Mouse (Mus musculus) urinary bladder, adult 18-20 months (tissue): ENCODE results near the gene Tgm2.

Source experiments
- DNase-seq, 2 experiments: peaks; one replicate each; pipeline ENCODE4 v3.0.0; 2022; ENCODE audit warnings: low spot score in 2 of 2, mixed read lengths in 2 of 2

Gene Tgm2

GRCm38 (mm10) chr2:158146223-158146622 is at the start of gene Tgm2:
Tgm2 (minus strand) TSS chr2:158146436.
- peak; percentile 90 to 95 for DNase-seq

- DNase-seq: no peak
Observed at GRCm38 (mm10) chr2:158194945-158195640, 48.9 kb upstream of the Tgm2 start.

- DNase-seq: no peak
Observed at GRCm38 (mm10) chr2:158193611-158194336, 47.5 kb upstream of the Tgm2 start.

GRCm38 (mm10) chr2:158191098-158191497 is 44.9 kb upstream of the Tgm2 start:
- peak in 1 of 2 experiments; percentile 49 for DNase-seq

- DNase-seq: no peak
Observed at GRCm38 (mm10) chr2:158189451-158189850, 43.2 kb upstream of the Tgm2 start.

GRCm38 (mm10) chr2:158186206-158186871 is 40.1 kb upstream of the Tgm2 start:
- no peak for DNase-seq

- no peak for DNase-seq
Observed at GRCm38 (mm10) chr2:158183266-158183665, 37.0 kb upstream of the Tgm2 start.

- no peak for DNase-seq
Observed at GRCm38 (mm10) chr2:158181932-158182331, 35.7 kb upstream of the Tgm2 start.

GRCm38 (mm10) chr2:158180797-158181196 is 34.6 kb upstream of the Tgm2 start:
- DNase-seq: no peak

- no peak for DNase-seq
Observed at GRCm38 (mm10) chr2:158179370-158180111, 33.3 kb upstream of the Tgm2 start.

- peak; percentile 62 to 68 for DNase-seq
Observed at GRCm38 (mm10) chr2:158178696-158179369, 32.6 kb upstream of the Tgm2 start.

GRCm38 (mm10) chr2:158178139-158178538 is 31.9 kb upstream of the Tgm2 start:
- no peak for DNase-seq

GRCm38 (mm10) chr2:158177574-158177973 is 31.3 kb upstream of the Tgm2 start:
- no peak for DNase-seq

- DNase-seq: no peak
Observed at GRCm38 (mm10) chr2:158176763-158177162, 30.5 kb upstream of the Tgm2 start.

- DNase-seq: no peak
Observed at GRCm38 (mm10) chr2:158175433-158175832, 29.2 kb upstream of the Tgm2 start.

- DNase-seq: no peak
Observed at GRCm38 (mm10) chr2:158174958-158175357, 28.7 kb upstream of the Tgm2 start.

GRCm38 (mm10) chr2:158174438-158174837 is 28.2 kb upstream of the Tgm2 start:
- DNase-seq: no peak

GRCm38 (mm10) chr2:158170394-158170793 is 24.2 kb upstream of the Tgm2 start:
- DNase-seq: no peak

GRCm38 (mm10) chr2:158169771-158170170 is 23.5 kb upstream of the Tgm2 start:
- no peak for DNase-seq

GRCm38 (mm10) chr2:158169351-158169750 is 23.1 kb upstream of the Tgm2 start:
- DNase-seq: no peak

- DNase-seq: no peak
Observed at GRCm38 (mm10) chr2:158168741-158169211, 22.5 kb upstream of the Tgm2 start.
